Mouse (Mus musculus): ENCODE data around the gene Stard8.
"Not testable (repeated sequence)": the region's sequence is repeated elsewhere in the genome, so short reads cannot be mapped to it uniquely, and the experiment has no call there.

The Stard8 gene

GRCm38 (mm10) chrX:99003046-99003445 is at the start of gene Stard8:
Gene Stard8 (plus strand): TSS chrX:99003248.
- no peak for DNase-seq (ENCODE audit: low spot score)

- DNase-seq (ENCODE audit: low spot score): no peak
Measured at GRCm38 (mm10) chrX:98953941-98954340, 49.1 kb upstream of the Stard8 start.

GRCm38 (mm10) chrX:98958287-98958686 is 44.8 kb upstream of the Stard8 start:
- DNase-seq (ENCODE audit: low spot score): no peak

- DNase-seq (ENCODE audit: low spot score): no peak
Measured at GRCm38 (mm10) chrX:98959050-98959449, 44.0 kb upstream of the Stard8 start.

GRCm38 (mm10) chrX:98963742-98964141 is 39.3 kb upstream of the Stard8 start:
- DNase-seq (ENCODE audit: low spot score): no peak

GRCm38 (mm10) chrX:98964513-98964912 is 38.5 kb upstream of the Stard8 start:
- no peak for DNase-seq (ENCODE audit: low spot score)

- not testable (repeated sequence) for DNase-seq (ENCODE audit: low spot score)
Measured at GRCm38 (mm10) chrX:98986611-98987010, 16.4 kb upstream of the Stard8 start.

- DNase-seq (ENCODE audit: low spot score): no peak
Measured at GRCm38 (mm10) chrX:98989574-98989973, 13.5 kb upstream of the Stard8 start.

- no peak for DNase-seq (ENCODE audit: low spot score)
Measured at GRCm38 (mm10) chrX:99002065-99002464, 983 bp upstream of the Stard8 start.

- DNase-seq (ENCODE audit: low spot score): no peak
Measured at GRCm38 (mm10) chrX:99010581-99010980, 7.5 kb downstream of the Stard8 start.

- no peak for DNase-seq (ENCODE audit: low spot score)
Measured at GRCm38 (mm10) chrX:99011281-99011680, 8.2 kb downstream of the Stard8 start.

GRCm38 (mm10) chrX:99012486-99012885 is 9.4 kb downstream of the Stard8 start:
- DNase-seq (ENCODE audit: low spot score): no peak

- no peak for DNase-seq (ENCODE audit: low spot score)
Measured at GRCm38 (mm10) chrX:99015705-99016104, 12.7 kb downstream of the Stard8 start.

- no peak for DNase-seq (ENCODE audit: low spot score)
Measured at GRCm38 (mm10) chrX:99016987-99017386, 13.9 kb downstream of the Stard8 start.

GRCm38 (mm10) chrX:99017874-99018273 is 14.8 kb downstream of the Stard8 start:
- no peak for DNase-seq (ENCODE audit: low spot score)

- no peak for DNase-seq (ENCODE audit: low spot score)
Measured at GRCm38 (mm10) chrX:99019303-99019702, 16.3 kb downstream of the Stard8 start.

GRCm38 (mm10) chrX:99020215-99020614 is 17.2 kb downstream of the Stard8 start:
- no peak for DNase-seq (ENCODE audit: low spot score)

GRCm38 (mm10) chrX:99021593-99021992 is 18.5 kb downstream of the Stard8 start:
- no peak for DNase-seq (ENCODE audit: low spot score)

GRCm38 (mm10) chrX:99023951-99024350 is 20.9 kb downstream of the Stard8 start:
- no peak for DNase-seq (ENCODE audit: low spot score)

- no peak for DNase-seq (ENCODE audit: low spot score)
Measured at GRCm38 (mm10) chrX:99035407-99035806, 32.4 kb downstream of the Stard8 start.

GRCm38 (mm10) chrX:99042451-99042951 is 39.5 kb downstream of the Stard8 start:
- DNase-seq (ENCODE audit: low spot score): peak; percentile 15

GRCm38 (mm10) chrX:99043275-99043674 is 40.2 kb downstream of the Stard8 start:
- no peak for DNase-seq (ENCODE audit: low spot score)

GRCm38 (mm10) chrX:99043739-99044138 is 40.7 kb downstream of the Stard8 start:
- no peak for DNase-seq (ENCODE audit: low spot score)

- no peak for DNase-seq (ENCODE audit: low spot score)
Measured at GRCm38 (mm10) chrX:99045315-99045714, 42.3 kb downstream of the Stard8 start.
